Mouse (Mus musculus): ENCODE data around the gene Defa26.
"Not testable (repeated sequence)": the region's sequence is repeated elsewhere in the genome, so short reads cannot be mapped to it uniquely, and the experiment has no call there.

The Defa26 gene

DNA sequence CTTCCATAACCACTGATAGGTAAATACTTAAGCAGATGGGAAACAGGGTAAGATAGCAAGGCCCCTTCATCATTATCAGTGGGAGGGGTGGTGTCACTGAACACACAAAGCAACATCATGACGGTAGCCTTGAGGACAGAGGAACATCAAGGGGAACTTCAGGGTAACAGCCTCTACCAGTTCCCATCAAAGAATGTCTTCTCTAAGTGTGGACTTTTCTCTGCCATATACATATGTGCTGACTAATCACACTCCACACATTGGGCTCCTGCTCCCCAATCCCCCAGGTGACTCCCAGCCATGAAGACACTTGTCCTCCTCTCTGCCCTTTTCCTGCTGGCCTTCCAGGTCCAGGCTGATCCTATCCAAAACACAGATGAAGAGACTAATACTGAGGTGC lies at the start of gene Defa26:
Gene Defa26 (plus strand): TSS at position 301 of the 400 bp plus-strand sequence.
- DNase-seq = not testable (repeated sequence)

DNA sequence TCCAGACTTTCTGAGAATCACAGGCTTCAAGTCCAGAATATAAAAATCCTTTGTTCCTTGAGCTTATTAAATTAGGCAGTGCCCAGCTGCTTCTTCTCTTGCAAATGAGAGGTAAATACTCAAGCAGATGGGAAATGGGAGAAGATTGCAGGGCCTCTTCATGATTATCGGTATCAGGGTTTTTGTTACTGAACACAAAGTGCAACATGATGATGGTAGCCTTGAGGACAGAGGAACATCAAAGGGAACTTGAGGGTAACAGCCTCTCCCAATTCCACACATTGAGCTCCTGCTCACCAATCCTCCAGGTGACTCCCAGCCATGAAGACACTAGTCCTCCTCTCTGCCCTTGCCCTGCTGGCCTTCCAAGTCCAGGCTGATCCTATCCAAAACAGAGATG lies 35.3 kb upstream of the Defa26 start, which contains the start of gene Defa28:
Gene Defa28 (plus strand): TSS at position 301 of the 400 bp plus-strand sequence.
- not testable (repeated sequence) for DNase-seq

DNA sequence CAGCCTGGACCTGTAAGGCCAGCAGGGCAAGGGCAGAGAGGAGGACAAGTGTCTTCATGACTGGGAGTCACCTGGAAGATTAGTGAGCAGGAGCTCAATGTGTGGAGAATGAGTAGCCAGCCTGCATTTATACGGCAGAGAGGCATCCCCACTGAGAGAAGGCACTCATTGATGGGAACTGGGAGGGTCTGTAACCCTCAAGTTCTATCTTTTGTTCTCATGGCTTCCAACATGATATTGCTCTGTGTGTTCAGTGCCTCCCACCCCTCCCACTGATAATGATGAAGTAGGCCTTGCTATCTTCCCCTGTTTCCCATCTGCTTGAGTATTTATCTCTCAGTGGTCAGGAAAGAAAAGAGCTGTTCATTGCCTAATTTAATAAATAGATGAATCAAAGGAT lies 23.6 kb upstream of the Defa26 start, which contains the start of gene Gm7861:
Gene Gm7861 (minus strand): TSS at position 101 of the 400 bp plus-strand sequence.
- not testable (repeated sequence) for DNase-seq

DNA sequence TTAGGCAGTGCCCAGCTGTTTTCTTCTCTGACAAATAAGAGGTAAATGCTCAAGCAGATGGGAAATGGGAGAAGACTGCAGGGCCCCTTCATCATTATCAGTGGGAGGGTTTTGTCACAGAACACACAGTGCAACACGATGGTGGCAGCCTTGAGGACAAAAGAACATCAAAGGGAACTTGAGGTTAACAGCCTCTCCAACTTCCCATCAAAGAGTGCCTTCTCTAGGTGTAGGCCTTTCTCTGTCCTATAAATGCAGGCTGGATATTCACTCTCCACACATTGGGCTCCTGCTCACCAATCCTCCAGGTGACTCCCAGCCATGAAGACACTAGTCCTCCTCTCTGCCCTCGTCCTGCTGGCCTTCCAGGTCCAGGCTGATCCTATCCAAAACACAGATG lies 37.5 kb downstream of the Defa26 start, which contains the start of gene Defa17:
Gene Defa17 (plus strand): TSS at position 301 of the 400 bp plus-strand sequence.
- not testable (repeated sequence) for DNase-seq

DNA sequence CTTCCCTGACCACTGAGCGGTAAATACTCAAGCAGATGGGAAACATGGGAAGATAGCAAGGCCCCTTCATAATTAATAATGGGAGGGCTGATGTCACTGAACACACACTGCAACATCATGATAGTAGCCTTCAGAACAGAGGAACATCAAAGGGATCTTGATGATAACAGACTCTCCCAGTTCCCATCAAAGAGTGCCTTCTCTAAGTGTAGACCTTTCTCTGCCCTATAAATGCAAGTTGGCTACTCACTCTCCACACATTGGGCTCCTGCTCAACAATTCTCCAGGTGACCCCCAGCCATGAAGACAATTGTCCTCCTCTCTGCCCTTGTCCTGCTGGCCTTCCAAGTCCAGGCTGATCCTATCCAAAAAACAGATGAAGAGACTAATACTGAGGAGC lies 47.5 kb downstream of the Defa26 start, which contains the start of gene Defa34:
Gene Defa34 (plus strand): TSS at position 301 of the 400 bp plus-strand sequence.
- not testable (repeated sequence) for DNase-seq
